Mouse (Mus musculus) CD4-positive helper T cell, adult 2 months (primary cell): ENCODE measurements around the gene Lrrc20.

Experiments
- DNase-seq: peaks from one replicate; pipeline ENCODE4 v3.0.0-alpha.2; 2012; ENCODE audit warnings: low read depth, missing footprints, low spot score

The Lrrc20 gene

DNA sequence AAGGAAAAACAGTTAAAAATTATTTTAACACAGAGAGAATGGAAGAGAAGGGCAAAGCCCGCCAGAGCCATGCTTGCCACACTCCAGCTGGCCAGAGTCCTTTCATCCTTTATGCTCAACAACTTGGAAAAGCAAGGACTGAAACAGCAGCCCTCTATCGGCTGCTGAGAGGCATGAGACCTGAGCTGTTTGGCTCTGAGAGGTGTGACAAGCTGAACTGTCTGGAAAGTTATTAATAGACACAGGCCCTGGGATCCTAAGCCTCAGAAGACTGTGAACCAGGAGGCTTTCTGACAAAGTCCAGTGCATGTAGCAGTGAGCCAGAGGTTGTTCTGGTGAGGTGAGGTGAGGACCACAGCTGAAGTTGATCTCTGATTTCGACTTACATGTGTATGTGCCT, 2.0 kb upstream of the Lrrc20 start:
- DNase-seq: no peak

DNA sequence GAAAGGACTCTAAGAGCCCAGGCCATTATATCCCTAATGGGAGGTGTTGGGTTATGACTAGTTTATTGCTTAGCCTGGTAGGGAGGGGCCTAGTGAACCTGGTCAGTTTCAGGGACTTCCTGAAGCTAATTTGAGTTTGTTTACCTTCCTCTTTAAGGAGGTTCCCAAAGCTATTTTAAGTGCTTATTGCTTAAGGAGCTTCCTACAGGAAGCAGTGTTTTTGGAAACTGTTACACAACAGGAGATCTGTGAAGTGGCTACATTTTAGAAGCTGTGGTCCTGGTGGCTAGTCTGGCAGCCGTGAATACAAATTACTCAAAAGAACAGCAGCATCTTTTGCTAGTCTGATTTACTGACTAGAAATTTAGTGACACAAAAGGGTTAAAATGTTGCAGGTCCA, 1.3 kb upstream of the Lrrc20 start:
- DNase-seq: no peak

DNA sequence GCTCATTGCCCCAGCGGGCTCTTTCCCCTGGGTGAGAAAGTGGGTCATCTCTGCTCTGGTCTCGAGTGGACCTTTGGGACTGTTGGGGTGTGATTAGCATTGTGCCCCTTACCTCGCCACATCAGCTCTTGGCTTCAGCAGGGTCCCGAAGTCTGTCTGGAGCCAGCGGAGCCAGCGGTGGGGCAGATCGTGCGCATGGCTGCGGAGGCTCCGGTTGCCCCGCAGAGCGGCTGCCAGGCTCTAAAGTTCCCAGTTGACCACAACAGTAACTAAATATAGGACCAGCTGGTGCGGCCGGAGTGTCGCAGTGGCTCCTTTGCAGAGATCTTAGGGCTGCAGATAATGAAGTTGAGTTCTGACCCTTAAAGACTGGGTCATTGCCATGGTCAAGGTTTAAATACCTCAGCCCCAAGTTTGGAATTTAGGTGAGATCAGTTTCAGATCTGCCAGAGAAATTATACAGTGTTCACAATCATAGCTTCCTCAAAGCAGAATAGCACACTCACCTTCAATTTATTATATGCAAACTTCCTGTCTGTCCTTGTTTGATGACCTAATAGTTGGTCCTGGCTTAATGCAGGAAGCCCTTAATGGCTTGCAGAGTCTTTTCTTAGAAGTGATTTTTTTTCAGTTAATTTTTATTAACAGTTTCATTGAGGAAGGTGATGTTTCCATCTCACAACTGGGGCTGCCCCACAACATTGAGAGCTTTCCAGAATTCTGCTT, 1.0 kb downstream of the Lrrc20 start:
- no peak for DNase-seq

DNA sequence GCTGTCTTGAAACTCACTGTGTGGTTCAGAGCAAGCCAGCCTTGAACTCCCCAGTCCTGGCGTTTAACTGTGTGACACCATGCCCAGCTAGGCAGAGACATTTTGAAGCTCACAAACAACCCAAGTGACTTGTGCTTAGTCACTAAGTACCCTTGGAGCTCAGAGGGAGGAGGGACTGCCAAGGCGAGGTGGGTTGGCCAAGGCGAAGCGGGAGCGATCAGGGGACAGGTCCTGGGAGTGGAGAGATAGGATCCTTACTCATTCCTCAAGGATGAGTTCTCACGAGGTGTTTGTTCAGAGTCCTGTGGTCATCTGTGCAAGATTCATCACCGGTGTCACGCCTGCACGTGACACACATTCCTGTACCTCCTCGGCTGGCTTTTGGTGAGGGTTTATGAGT, 3.9 kb downstream of the Lrrc20 start:
- DNase-seq: no peak

DNA sequence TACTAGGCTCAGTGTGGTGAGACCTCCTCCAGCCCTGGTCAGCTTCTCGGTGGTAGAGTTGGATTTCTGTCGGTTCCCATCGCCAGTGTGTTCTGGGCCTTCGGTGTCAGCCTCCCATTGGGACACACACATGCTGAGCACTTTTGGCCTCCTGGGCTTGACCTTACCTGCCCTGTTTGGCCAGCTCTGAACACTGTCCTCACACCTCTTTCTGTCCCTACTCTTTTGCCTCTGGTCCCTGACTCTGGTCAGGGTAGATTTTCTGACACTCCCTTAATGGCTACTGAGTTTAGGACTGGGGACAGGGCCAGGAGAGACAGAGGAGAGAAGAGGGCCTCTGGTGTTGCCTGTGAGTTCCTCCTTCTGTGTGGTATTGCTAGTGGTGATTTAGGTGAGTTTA, 4.3 kb downstream of the Lrrc20 start:
- DNase-seq: no peak

DNA sequence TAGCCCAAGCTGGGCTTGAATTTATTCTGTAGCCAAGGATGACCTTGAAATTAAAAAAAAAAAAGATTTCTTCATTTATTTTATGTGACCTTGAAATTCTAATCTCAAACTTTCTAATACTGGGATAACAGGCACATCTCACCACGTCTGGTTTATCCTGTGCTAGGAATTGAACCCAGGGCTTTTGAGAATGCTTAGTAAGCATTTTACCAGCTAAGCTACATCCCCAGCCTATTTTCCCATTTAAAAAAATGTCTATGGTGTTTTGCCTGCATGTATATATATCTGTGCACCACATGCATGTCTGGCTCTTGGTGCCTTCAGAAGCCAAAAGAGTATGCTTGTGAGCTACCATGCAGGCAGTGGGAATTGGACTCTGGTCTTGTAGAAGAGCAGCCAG, 4.9 kb downstream of the Lrrc20 start:
- no peak for DNase-seq

DNA sequence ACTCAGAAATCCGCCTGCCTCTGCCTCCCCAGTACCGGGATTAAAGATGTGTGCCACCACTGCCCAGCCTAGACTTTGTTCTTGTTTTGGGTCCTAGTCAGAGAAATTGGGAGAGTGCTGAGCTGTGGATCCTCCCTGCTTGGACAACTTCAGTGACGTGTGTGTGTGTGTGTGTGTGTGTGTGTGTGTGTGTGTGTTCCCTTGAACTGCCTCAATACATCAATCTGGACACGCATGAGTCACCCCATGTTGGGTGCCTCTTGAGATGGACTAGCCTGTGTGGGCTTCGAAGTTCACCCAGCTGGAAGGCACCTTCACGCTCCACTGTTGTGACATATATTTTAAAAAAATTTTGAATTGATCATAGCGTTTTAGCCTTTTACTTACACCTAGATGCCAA, 7.2 kb downstream of the Lrrc20 start:
- no peak for DNase-seq

DNA sequence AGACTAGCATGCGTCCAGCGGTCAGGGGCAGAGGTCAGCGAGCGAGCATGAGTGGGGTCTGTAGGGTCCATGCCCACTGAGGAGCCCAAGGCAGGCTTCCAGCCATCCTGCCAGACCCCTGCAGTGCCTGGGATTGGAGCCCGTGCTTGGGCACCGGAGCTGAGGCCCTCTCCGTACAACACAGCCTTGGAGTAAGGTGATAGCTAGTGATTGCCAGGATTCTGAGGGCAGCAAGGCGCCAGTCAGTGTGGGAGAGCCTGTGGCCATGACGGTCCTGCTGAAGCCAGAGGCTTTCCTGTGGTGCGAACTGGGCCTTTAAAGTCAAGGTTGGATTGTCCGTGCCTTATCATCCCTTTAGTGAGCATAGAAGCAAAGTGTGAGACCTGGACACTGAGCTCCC, 9.2 kb downstream of the Lrrc20 start:
- no peak for DNase-seq

DNA sequence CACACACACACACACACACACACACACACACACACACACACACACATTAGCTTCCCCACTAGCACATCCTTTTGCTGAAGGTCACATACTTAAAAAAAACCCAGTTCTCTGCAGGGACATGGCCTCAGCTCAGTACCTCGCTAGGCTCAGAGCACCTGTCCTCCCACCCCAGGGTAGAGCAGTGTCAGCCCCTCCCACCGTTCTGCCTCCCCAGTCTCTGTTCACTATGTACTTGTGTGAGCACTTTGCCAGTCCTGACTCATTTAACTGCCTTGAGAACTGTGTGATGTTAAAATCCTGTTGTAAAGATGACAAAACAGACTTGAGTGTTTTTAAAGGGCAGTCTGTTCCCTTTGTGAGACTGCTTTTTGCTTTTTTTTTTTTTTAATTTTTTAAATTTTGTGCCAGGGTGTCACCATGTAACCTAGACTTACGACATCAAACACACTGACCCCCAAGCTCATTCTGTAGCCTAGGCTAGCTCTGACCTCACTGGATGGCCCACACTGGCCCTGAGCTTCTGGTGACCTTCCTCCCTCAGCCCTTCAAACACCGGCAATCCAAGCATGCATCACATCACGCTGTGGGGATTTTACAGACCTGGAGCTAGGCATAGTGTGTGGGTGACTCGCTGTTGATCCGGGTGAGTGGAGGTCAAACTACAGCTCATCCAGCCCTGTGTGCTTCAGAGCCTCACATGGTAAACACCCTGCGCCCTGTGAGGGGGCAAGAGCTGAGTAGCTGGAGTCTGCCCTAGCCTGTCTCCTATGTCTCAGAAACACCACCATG, 11.1 kb downstream of the Lrrc20 start:
- no peak for DNase-seq

DNA sequence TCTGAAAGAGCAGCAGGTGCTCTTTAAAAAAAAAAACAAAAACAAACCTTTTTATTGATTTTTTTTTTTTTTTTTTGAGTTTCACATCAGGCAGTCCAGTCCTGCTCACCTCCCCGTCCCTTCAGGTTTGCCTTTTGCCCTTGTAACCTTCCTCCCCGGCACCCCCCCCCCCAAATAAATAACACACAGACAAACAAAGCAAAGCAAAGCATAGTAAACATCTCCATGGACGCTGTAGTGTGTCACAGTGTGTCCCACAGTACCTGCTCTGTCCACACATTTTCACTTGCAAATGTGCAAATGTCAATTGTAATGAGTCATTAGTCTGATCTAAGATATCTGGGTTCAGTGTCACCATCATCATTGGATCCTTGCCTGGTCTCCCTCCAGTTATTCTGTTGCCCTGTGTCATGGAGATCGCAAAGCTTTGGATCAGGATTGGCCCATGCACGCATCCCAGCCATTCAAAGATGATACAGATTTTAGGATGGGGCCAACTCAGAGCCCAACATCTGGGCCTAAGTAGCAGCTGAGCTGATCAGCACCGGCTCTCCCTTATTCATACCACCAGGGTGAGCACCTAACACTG, 13.0 kb downstream of the Lrrc20 start:
- no peak for DNase-seq

DNA sequence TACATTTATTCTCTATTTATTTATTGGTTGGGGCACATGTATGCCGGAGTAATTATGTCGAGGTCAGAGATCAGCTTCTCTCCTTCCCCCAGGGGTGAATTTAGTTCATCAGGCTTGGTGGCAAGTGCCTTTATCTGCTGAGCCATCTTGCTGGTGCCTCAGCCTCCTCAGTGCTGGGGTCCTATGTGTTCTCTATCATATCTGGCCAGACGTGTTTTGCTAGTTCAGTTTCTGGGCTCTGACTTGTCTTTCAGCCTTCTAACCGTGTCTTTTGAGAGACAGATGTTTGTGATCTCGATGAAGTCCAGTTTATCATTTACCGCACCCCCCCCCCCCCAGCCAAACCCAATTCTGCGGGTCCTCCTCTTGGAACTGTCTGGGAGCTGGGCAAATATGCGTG, 16.0 kb downstream of the Lrrc20 start:
- DNase-seq: no peak

DNA sequence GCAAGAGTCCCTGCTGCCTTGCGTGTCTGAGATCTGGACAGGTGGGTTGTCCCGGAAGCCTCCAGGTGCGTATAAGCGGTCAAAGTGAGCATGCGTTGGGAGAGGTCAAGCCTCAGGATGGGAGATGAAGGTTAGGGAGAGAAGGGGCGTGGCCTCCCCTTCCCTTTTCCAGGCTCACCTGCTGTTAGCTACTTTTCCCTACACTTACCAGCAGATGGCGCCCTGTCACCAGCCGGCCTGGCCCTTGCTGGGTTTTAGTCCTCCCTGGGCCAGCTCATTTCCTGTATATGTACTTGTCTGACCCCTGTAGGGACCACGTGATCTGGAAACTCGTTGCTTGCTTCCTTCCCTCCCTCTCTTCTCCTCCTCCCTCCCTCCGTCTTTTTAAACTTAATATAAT, 16.4 kb downstream of the Lrrc20 start:
- DNase-seq: peak; percentile 74

DNA sequence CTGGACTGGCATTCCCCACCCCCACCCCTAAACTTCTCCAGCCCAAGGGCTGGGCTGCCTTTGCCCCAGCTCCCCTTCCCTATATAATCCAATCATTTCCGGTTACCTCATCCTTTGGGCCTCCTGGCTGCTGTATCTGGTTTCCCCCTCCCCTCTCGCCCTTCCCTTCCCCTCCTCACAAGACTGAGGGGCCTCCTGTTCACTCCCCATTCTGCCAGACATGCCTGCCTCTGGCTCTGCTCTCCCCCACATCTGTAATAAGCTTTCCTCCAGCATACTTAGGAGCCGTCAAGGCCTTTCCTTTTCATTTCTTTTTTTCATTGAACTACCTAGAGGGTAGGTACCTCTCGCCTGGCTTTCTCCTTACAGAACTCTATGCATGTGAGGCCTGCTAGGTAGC, 19.9 kb downstream of the Lrrc20 start:
- DNase-seq: no peak

DNA sequence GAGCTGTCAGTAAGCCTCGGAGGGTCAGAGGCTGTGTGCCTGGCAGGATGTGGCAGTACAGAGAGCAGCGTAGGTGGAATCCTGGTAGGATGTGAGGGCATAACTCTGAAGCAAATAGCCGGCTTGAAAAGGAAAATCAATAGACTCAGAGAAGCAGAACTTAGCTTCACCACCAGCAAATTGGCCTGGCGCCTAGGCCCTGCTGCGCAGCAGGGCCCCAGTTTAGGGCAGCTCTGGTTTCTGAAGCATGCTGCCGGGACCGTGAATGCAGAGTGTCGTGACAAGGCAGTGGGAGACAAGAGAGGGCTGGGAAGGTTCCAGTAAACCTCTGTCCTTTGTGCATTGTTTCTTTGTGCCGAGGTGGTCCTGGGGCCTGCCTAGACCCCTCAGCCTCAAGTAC, 20.6 kb downstream of the Lrrc20 start:
- DNase-seq: no peak

DNA sequence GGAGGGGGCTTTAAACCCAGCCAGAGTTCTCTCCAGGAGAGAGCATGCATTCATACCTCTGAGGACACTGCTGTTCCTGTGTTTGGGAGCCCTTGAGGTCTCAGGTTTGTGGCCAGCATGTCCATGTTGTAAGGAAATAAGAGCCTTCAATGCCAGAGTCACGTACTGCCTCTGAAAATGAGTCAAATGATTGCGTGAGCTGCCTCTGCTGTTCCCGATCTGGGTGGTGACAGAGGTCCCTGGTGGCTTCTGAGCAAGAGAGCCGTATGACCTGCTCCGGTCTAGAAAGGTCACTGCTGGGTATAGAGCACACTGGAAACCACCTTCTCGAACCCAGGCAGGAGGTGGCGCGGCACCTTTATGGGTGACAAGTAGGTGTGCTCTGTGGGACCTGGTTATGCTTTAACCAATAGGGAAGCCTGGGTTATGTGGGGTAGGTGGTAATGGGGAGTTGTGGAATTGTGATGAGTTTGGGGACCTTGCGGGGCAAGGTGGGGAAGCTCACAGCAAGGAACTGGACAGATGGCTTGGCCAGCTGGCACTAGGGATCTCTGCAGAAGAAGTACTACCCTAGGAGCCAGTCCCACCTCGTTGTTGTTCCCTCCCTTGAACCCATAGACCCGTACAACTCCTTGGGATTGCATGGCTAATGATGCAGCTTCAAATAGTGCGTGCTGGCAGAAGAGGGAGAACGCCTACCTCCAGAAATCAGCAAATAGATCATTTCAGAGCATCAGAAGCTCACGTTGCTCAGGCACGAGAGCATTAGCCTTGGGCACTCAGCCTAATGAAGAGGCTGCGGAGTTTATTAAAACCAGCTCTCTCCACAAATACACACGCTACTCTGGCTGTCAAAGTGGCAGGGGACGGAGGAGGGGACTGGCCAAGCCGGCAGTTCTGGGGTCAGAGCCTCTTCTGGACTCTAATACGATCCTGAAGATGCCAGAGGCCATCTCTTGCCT, 24.2 kb downstream of the Lrrc20 start:
- DNase-seq: no peak

DNA sequence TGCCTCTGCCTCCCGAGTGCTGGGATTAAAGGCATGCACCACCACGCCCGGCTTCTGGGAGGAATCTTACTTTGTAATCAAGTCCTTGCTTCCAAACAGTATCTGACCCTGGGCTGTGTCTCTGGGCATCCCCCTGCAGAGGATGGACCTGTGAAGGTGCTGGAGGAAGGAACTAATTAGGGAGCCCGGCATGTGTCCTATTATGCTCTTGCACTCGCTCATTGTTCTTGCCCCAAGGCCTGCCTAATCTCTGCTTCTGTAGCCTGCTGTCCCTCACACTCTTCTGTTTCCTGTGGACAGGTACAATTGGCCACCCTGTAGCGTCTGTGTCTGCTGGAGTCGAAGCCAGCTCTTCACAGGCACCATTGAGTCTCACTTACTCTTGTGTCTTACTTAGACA, 25.2 kb downstream of the Lrrc20 start:
- no peak for DNase-seq

DNA sequence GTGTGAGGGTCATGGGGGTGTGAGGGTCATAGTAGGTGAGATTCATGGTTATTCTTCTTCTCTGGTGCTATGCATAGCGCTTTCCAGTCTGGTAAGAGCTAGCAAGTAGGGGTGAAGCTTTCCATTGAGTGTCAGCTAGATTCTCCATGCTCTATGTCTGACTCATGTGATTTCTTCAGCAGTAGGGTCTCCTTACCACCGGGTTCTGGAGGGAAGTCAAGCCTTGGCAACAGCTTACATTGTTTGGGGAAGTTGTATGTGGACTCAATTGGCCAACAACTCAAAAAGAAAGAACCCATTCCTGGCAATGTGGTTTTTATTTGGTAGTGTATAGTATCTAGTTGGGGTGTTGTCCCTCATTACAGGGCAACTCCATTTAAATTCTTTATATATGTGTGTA, 28.5 kb downstream of the Lrrc20 start:
- DNase-seq: no peak

DNA sequence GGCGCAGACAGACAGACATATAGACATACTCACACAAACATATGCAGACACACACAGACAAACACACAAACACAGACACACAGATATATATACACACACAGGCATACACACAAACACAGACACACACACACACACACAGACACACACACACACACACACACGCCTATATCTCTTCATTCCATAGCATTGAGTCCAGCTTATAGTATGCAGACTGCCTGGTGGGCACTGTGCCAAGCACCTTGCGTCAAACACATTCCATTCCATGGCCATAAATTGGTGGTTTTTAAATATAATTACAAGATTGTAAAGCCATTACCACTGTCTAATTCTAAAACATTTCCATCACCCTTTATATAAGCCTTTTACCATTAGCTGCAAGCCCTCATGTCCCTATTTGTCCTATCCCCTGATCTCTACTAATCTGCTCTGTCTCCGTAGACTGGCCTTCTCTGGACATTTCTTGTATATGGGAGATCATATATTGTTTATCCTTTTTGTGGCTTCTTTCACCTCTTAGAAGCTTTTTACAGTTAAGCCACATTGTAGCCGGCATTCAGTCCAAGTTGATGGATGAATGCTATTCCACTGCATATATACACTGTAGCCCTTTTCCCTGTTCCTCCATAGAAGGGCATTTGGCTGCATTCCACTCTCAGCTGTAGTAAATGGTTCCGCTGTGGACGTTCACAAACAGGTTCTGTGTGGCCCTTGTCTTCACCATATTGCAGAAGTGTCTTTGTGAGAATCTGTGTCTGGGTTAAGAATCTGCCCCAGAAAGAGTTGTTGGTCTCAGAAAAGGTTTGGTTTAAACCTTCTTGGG, 31.0 kb downstream of the Lrrc20 start:
- no peak for DNase-seq

DNA sequence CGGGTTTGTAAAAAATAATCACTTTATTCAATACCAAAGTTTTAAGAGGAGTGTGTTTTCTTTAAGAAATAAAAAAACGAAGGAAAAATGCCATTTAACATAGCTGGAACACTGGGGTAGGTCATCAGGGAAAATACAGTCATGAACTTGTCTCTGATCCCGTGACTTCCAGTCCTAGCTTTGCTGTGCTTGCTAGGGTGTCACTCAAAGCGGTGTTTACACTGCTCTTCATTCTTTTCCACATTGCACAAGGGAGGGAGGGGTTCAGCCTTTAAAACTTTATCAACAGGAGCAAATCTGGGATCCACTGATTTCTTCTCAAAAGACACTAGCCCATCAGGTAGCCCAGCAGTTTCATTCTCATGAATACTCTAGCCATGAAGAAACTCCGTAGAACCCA, 34.3 kb downstream of the Lrrc20 start:
- no peak for DNase-seq

DNA sequence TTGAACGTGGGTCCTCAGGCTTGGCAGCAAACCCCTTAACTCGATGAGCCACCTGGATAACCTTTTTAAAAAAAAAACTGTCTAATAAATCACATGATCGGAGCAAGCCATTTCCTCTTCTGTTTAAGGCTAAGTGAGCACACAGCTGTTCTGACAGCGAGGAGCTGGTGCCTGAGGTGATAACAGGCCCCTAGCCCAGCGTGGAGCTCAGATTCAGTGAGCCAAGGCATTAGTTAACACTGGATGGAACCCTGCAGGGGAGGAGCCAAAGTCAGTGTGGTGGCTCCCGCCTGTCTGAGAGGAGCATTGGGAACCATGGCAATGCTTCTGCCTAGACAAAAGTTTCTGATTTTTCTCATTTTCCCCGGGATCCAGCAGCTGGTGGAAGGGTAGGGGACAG, 35.2 kb downstream of the Lrrc20 start:
- no peak for DNase-seq
